Comparison of ENCODE assay signal across 25 mouse cellular contexts in genomic region chr4:141654509-141654908, GRCm38 (mm10). TPM values are rescaled to one million over a fixed set of nuclear protein-coding genes. Genes with fewer than 3 reads are reported as not detected.
DNase-seq lines count a peak whose midpoint lies in the region; ATAC-seq and TF ChIP-seq lines count a peak whose summit lies in the region.
"Had no signal": no experiment of that assay in that cellular context is flagged by ENCODE, and none has a peak within 500 bp of the region (broad histone marks: within the 10 kb centered on the region; RNA-seq: fewer than 3 reads in every experiment).

No protein-coding gene starts in this region.

- peak in 1 of 2 experiments; percentile 59 for DNase-seq in heart, adult 2 months
- DNase-seq in heart, postnatal 25 days (ENCODE audit: low spot score) = no peak
- no peak for DNase-seq in lung, postnatal 0 days (ENCODE audit: low spot score)
- no peak for DNase-seq in lung, postnatal 36 days
- no peak for DNase-seq in hindbrain, postnatal 0 days (ENCODE audit: low spot score)
- DNase-seq in kidney, adult 9 months = no peak
- DNase-seq: adrenal gland, postnatal 36 days; B cell, adult 2 months; cerebellum, adult 18-20 months; cerebellum, postnatal 25 days; embryo, embryonic 11 days; gastrocnemius, postnatal 10 days; kidney, adult 11 months; layer of hippocampus, postnatal 36 days; spleen, adult 18-20 months; thymus, adult 18-20 months had no signal

- no peak for TF ChIP-seq CTCF in heart, adult 2 months (IDR thresholded peaks at IDR 0.05)
- TF ChIP-seq CTCF in lung, postnatal 0 days (IDR thresholded peaks at IDR 0.05) = no peak
- no peak for TF ChIP-seq CTCF in hindbrain, postnatal 0 days (IDR thresholded peaks at IDR 0.05; ENCODE audit: low read depth)

- peaks cover 18% of the 10 kb centered on the region for H3K4me1 ChIP-seq in heart, adult 2 months (ENCODE audit: control insufficient read depth, insufficient read depth, low read length)
- H3K4me1 ChIP-seq in lung, postnatal 0 days (ENCODE audit: insufficient read depth, low read depth, low read length) = peaks cover 10% of the 10 kb centered on the region; the same call in 1 of the 2 replicates
- peaks cover 13% of the 10 kb centered on the region for H3K4me1 ChIP-seq in embryonic facial prominence, embryonic 13.5 days
- peaks cover 5% of the 10 kb centered on the region; the same call in 1 of the 2 replicates for H3K4me1 ChIP-seq in hindbrain, postnatal 0 days (ENCODE audit: insufficient read depth, low read length)

- H3K79me2 ChIP-seq in heart, adult 2 months (replicated peaks; ENCODE audit: control insufficient read depth, insufficient read depth, low read length) = peaks cover under 1% of the 10 kb centered on the region; the same call in 1 of the 2 replicates

- no peak for TF ChIP-seq POLR2A in heart, adult 2 months (IDR thresholded peaks at IDR 0.05; ENCODE audit: insufficient read depth, low read depth, low read length)

- H3K9ac ChIP-seq in heart, adult 2 months (ENCODE audit: low read depth, low read length) = no peak overlapping the region
- no peak overlapping the region for H3K9ac ChIP-seq in lung, postnatal 0 days (replicated peaks; ENCODE audit: low read depth)
- no peak overlapping the region for H3K9ac ChIP-seq in embryonic facial prominence, embryonic 13.5 days
- no peak overlapping the region for H3K9ac ChIP-seq in hindbrain, postnatal 0 days (replicated peaks; ENCODE audit: low read length)
- H3K9ac ChIP-seq: forebrain, embryonic 12.5 days; limb, embryonic 13.5 days; liver, embryonic 14.5 days; lung, embryonic 15.5 days; neural tube, embryonic 12.5 days had no signal

- no peaks in the 10 kb centered on the region for H3K9me3 ChIP-seq in lung, postnatal 0 days (ENCODE audit: low read length)
- H3K9me3 ChIP-seq in embryonic facial prominence, embryonic 13.5 days = no peaks in the 10 kb centered on the region
- no peaks in the 10 kb centered on the region for H3K9me3 ChIP-seq in hindbrain, postnatal 0 days (ENCODE audit: low read length)
- H3K9me3 ChIP-seq: forebrain, embryonic 12.5 days; limb, embryonic 13.5 days; lung, embryonic 15.5 days; neural tube, embryonic 12.5 days had no signal

- TF ChIP-seq EP300 in heart, adult 2 months (IDR thresholded peaks at IDR 0.05; ENCODE audit: insufficient read depth, low read depth, low read length) = 0 out of 2 replicates have a peak, but pooled peaks have one; percentile 55
- TF ChIP-seq EP300 in lung, postnatal 0 days (IDR thresholded peaks at IDR 0.05) = no peak

- H3K27ac ChIP-seq in heart, adult 2 months = peak overlapping the region; percentile 67
- H3K27ac ChIP-seq in lung, postnatal 0 days (ENCODE audit: low read length) = peak overlapping the region; percentile 32; the same call in 1 of the 2 replicates
- H3K27ac ChIP-seq in embryonic facial prominence, embryonic 13.5 days = 0 out of 2 replicates have a peak overlapping the region, but pooled peaks have one; percentile 39
- peak overlapping the region; percentile 70; the same call in 1 of the 2 replicates for H3K27ac ChIP-seq in hindbrain, postnatal 0 days
- H3K27ac ChIP-seq: forebrain, embryonic 12.5 days; kidney, postnatal 0 days; limb, embryonic 13.5 days; liver, embryonic 14.5 days; lung, embryonic 15.5 days; neural tube, embryonic 12.5 days had no signal

- H3K27me3 ChIP-seq in heart, adult 2 months (ENCODE audit: control insufficient read depth, insufficient read depth, low read length) = no peaks in the 10 kb centered on the region
- no peaks in the 10 kb centered on the region for H3K27me3 ChIP-seq in lung, postnatal 0 days (replicated peaks; ENCODE audit: insufficient read depth, low read length)
- no peaks in the 10 kb centered on the region for H3K27me3 ChIP-seq in embryonic facial prominence, embryonic 13.5 days
- no peaks in the 10 kb centered on the region for H3K27me3 ChIP-seq in hindbrain, postnatal 0 days (ENCODE audit: insufficient read depth, low read length)
- H3K27me3 ChIP-seq: forebrain, embryonic 12.5 days; limb, embryonic 13.5 days; lung, embryonic 15.5 days; neural tube, embryonic 12.5 days had no signal

- no peaks in the 10 kb centered on the region; the same call in 1 of the 2 replicates for H3K36me3 ChIP-seq in heart, adult 2 months (ENCODE audit: control insufficient read depth, insufficient read depth, low read length)
- H3K36me3 ChIP-seq in lung, postnatal 0 days (ENCODE audit: insufficient read depth, low read length) = no peaks in the 10 kb centered on the region
- H3K36me3 ChIP-seq in embryonic facial prominence, embryonic 13.5 days = peaks cover 60% of the 10 kb centered on the region
- H3K36me3 ChIP-seq in hindbrain, postnatal 0 days (ENCODE audit: insufficient read depth, low read length) = no peaks in the 10 kb centered on the region

- no peak overlapping the region for H3K4me2 ChIP-seq in lung, postnatal 0 days (replicated peaks; ENCODE audit: low read depth, low read length)
- H3K4me2 ChIP-seq in embryonic facial prominence, embryonic 13.5 days = no peak overlapping the region
- H3K4me2 ChIP-seq in hindbrain, postnatal 0 days (ENCODE audit: low read depth, low read length) = no peak overlapping the region
- H3K4me2 ChIP-seq: forebrain, embryonic 12.5 days; limb, embryonic 13.5 days; lung, embryonic 15.5 days; neural tube, embryonic 12.5 days had no signal

- no peak overlapping the region for H3K4me3 ChIP-seq in heart, adult 2 months
- H3K4me3 ChIP-seq in lung, postnatal 0 days (ENCODE audit: low read depth, low read length) = no peak overlapping the region
- H3K4me3 ChIP-seq in embryonic facial prominence, embryonic 13.5 days = no peak overlapping the region
- H3K4me3 ChIP-seq in hindbrain, postnatal 0 days (ENCODE audit: low read length) = no peak overlapping the region
- H3K4me3 ChIP-seq: forebrain, embryonic 12.5 days; limb, embryonic 13.5 days; lung, embryonic 15.5 days; neural tube, embryonic 12.5 days had no signal

- 70% methylated on average over 6 of the region's 6 CpGs for WGBS in heart, adult 2 months
- 76% methylated on average over 6 of the region's 6 CpGs for WGBS in lung, postnatal 0 days
- WGBS in embryonic facial prominence, embryonic 13.5 days = 91% methylated on average over 6 of the region's 6 CpGs
- WGBS in hindbrain, postnatal 0 days = 83% methylated on average over 6 of the region's 6 CpGs

- intact Hi-C loops in heart, adult 2 months (cut with DNase I) = no loop called here
- intact Hi-C loops in heart, postnatal 25 days (cut with DNase I) = no loop called here

- no peak for ATAC-seq in lung, postnatal 0 days
- no peak for ATAC-seq in embryonic facial prominence, embryonic 13.5 days (ENCODE audit: insufficient number of reproducible peaks, insufficient read depth, low FRiP score, low TSS enrichment, low read depth)
- no peak for ATAC-seq in hindbrain, postnatal 0 days

RNA-seq across cellular contexts. Expression of gene Plekhm2, which starts 10.2 kb away (rescaled TPM):
- 100 to 1,000 TPM in 1 of 2 experiments, 10 to 100 TPM in 1; 95.2 to 126 TPM for total RNA-seq in heart, adult 2 months (2021)
- 111 and 144 TPM in 2 replicates for polyA plus RNA-seq in heart, adult 2 months (2012; rRNA removed)
- total RNA-seq in heart, postnatal 25 days (2021) = 100 to 1,000 TPM in 1 of 2 experiments, 10 to 100 TPM in 1; 94.1 to 109 TPM
- polyA plus RNA-seq in lung, postnatal 0 days (2015; fragmentation: Nextera tagmentation; extraction: Ambion mirVana) = 5.2 and 5.3 TPM in 2 replicates
- 8.5 TPM in 2 replicates for polyA plus RNA-seq in embryonic facial prominence, embryonic 13.5 days (2015; fragmentation: Nextera tagmentation; extraction: Ambion mirVana)
- 45.8 and 47.6 TPM in 2 replicates for total RNA-seq in hindbrain, postnatal 0 days (2014; rRNA removed)
- polyA plus RNA-seq in hindbrain, postnatal 0 days (2015; fragmentation: Nextera tagmentation; extraction: Ambion mirVana) = 6.1 and 6.4 TPM in 2 replicates

RNA-seq across cellular contexts. Expression of gene Slc25a34, which starts 30.9 kb away (rescaled TPM):
- 100 to 1,000 TPM; 118 to 132 TPM for total RNA-seq in heart, adult 2 months (2021)
- 183 and 258 TPM in 2 replicates for polyA plus RNA-seq in heart, adult 2 months (2012; rRNA removed)
- total RNA-seq in heart, postnatal 25 days (2021) = 100 to 1,000 TPM; 105 to 117 TPM
- 1.1 and 1.2 TPM in 2 replicates for polyA plus RNA-seq in lung, postnatal 0 days (2015; fragmentation: Nextera tagmentation; extraction: Ambion mirVana)
- 0.12 TPM in 1 of 2 replicates, not detected in the other for polyA plus RNA-seq in embryonic facial prominence, embryonic 13.5 days (2015; fragmentation: Nextera tagmentation; extraction: Ambion mirVana)
- 18.1 and 22.2 TPM in 2 replicates for total RNA-seq in hindbrain, postnatal 0 days (2014; rRNA removed)
- polyA plus RNA-seq in hindbrain, postnatal 0 days (2015; fragmentation: Nextera tagmentation; extraction: Ambion mirVana) = 3.0 and 3.6 TPM in 2 replicates
- total RNA-seq: hematopoietic stem cell, adult 5-6 weeks had no signal
- polyA plus RNA-seq: forebrain, embryonic 12.5 days; limb, embryonic 13.5 days; neural tube, embryonic 12.5 days had no signal

RNA-seq across cellular contexts. Expression of gene Rsc1a1, which starts 30.9 kb away (rescaled TPM):
- total RNA-seq in heart, adult 2 months (2021) = not detected
- 4.6 and 8.8 TPM in 2 replicates for polyA plus RNA-seq in heart, adult 2 months (2012; rRNA removed)
- not detected for total RNA-seq in heart, postnatal 25 days (2021)
- polyA plus RNA-seq in lung, postnatal 0 days (2015; fragmentation: Nextera tagmentation; extraction: Ambion mirVana) = not detected in 2 replicates
- polyA plus RNA-seq in embryonic facial prominence, embryonic 13.5 days (2015; fragmentation: Nextera tagmentation; extraction: Ambion mirVana) = not detected in 2 replicates
- total RNA-seq in hindbrain, postnatal 0 days (2014; rRNA removed) = 3.0 and 13.6 TPM in 2 replicates
- 0.32 TPM in 1 of 2 replicates, not detected in the other for polyA plus RNA-seq in hindbrain, postnatal 0 days (2015; fragmentation: Nextera tagmentation; extraction: Ambion mirVana)
- total RNA-seq: layer of hippocampus, postnatal 36 days; left cerebral cortex, postnatal 14 days had no signal
- polyA plus RNA-seq: kidney, postnatal 0 days; lung, embryonic 15.5 days; neural tube, embryonic 12.5 days had no signal

RNA-seq across cellular contexts. Expression of gene Tmem82, which starts 36.1 kb away (rescaled TPM):
- total RNA-seq in heart, adult 2 months (2021) = 10 to 100 TPM; 16.5 to 20.2 TPM
- polyA plus RNA-seq in heart, adult 2 months (2012; rRNA removed) = 35.5 and 36.6 TPM in 2 replicates
- 10 to 100 TPM; 21.2 to 28.9 TPM for total RNA-seq in heart, postnatal 25 days (2021)
- 3.5 and 3.6 TPM in 2 replicates for polyA plus RNA-seq in lung, postnatal 0 days (2015; fragmentation: Nextera tagmentation; extraction: Ambion mirVana)
- polyA plus RNA-seq in embryonic facial prominence, embryonic 13.5 days (2015; fragmentation: Nextera tagmentation; extraction: Ambion mirVana) = 0.47 and 0.74 TPM in 2 replicates
- total RNA-seq in hindbrain, postnatal 0 days (2014; rRNA removed) = 1.3 and 1.6 TPM in 2 replicates
- polyA plus RNA-seq in hindbrain, postnatal 0 days (2015; fragmentation: Nextera tagmentation; extraction: Ambion mirVana) = 1.3 and 1.5 TPM in 2 replicates

RNA-seq across cellular contexts. Expression of gene Fblim1, which starts 48.6 kb away (rescaled TPM):
- 100 to 1,000 TPM; 236 to 263 TPM for total RNA-seq in heart, adult 2 months (2021)
- 297 and 303 TPM in 2 replicates for polyA plus RNA-seq in heart, adult 2 months (2012; rRNA removed)
- total RNA-seq in heart, postnatal 25 days (2021) = 100 to 1,000 TPM; 298 to 316 TPM
- 52.3 and 57.5 TPM in 2 replicates for polyA plus RNA-seq in lung, postnatal 0 days (2015; fragmentation: Nextera tagmentation; extraction: Ambion mirVana)
- polyA plus RNA-seq in embryonic facial prominence, embryonic 13.5 days (2015; fragmentation: Nextera tagmentation; extraction: Ambion mirVana) = 49.0 and 56.1 TPM in 2 replicates
- 22.5 and 26.7 TPM in 2 replicates for total RNA-seq in hindbrain, postnatal 0 days (2014; rRNA removed)
- 21.7 and 25.6 TPM in 2 replicates for polyA plus RNA-seq in hindbrain, postnatal 0 days (2015; fragmentation: Nextera tagmentation; extraction: Ambion mirVana)

Comparison
In these comparisons a context has a peak if more than half of its experiments do, and no peak if none do; other contexts are left out.
1. RNA of gene Plekhm2, which starts 10.2 kb away (polyA plus RNA-seq): 111 to 144 TPM in heart, adult 2 months; 8.5 TPM in embryonic facial prominence, embryonic 13.5 days, 6.1 to 6.4 TPM in hindbrain, postnatal 0 days and 5.2 to 5.3 TPM in lung, postnatal 0 days; every median in the first group is over 10 times any median in the second.
2. RNA of gene Slc25a34, which starts 30.9 kb away (polyA plus RNA-seq): 183 to 258 TPM in heart, adult 2 months; 3.0 to 3.6 TPM in hindbrain, postnatal 0 days, 1.1 to 1.2 TPM in lung, postnatal 0 days and 0.12 TPM in embryonic facial prominence, embryonic 13.5 days; every median in the first group is over 10 times any median in the second.
3. Peak in every context shown above with its lines, with median percentiles within 50 percentile points of each other: H3K27ac ChIP-seq.